In genomic region chr6:112696056-112696950, GRCm38 (mm10) we compare ENCODE assay signal across 8 mouse cellular contexts. TPM values are rescaled to one million over a fixed set of nuclear protein-coding genes. Genes with fewer than 3 reads are reported as not detected.
DNase-seq lines count a peak whose midpoint lies in the region; ATAC-seq lines count a peak whose summit lies in the region.

Gene Rad18, minus strand, starts transcription at chr6:112696686.

- H3K9ac ChIP-seq in hindbrain, embryonic 16.5 days (ENCODE audit: low read depth, low read length) = peak within 1 kb of the TSS; percentile 67

- no peaks in the 10 kb centered on the region for H3K36me3 ChIP-seq in hindbrain, embryonic 16.5 days (ENCODE audit: control insufficient read depth, insufficient read depth, low read length)

- H3K9me3 ChIP-seq in hindbrain, embryonic 16.5 days (ENCODE audit: control insufficient read depth, low read length) = no peaks in the 10 kb centered on the region

- peak; percentile 95 for ATAC-seq in hindbrain, embryonic 16.5 days
- peak; percentile 91 for ATAC-seq in megakaryocyte progenitor cell, adult 5-6 weeks (replicated peaks; ENCODE audit: poor library complexity)

- WGBS in hindbrain, embryonic 16.5 days = under 1% methylated on average over 77 of the region's 77 CpGs

- no peak within 1 kb of the TSS for H3K27ac ChIP-seq in hindbrain, embryonic 16.5 days (ENCODE audit: low read depth, low read length)

- no peaks in the 10 kb centered on the region for H3K27me3 ChIP-seq in hindbrain, embryonic 16.5 days (replicated peaks; ENCODE audit: control insufficient read depth, insufficient read depth, low read length)

- peak; percentile 90 for DNase-seq in WW6 (ENCODE audit: low read depth, low spot score)
- peak; percentile 79 to 82 for DNase-seq in cerebellum, postnatal 36 days
- DNase-seq in gastrocnemius, adult 18-20 months (ENCODE audit: low spot score) = peak; percentile 81
- DNase-seq in left cerebral cortex, adult 8-10 months (ENCODE audit: low spot score in 2 of 2) = peak; percentile 69 to 75
- DNase-seq in right cerebral cortex, postnatal 14 days = peak; percentile 83
- peak; percentile 78 to 85 for DNase-seq in urinary bladder, postnatal 36 days (ENCODE audit: low spot score in 2 of 2)

- peaks cover 4% of the 10 kb centered on the region; the same call in 1 of the 2 replicates for H3K4me1 ChIP-seq in hindbrain, embryonic 16.5 days (ENCODE audit: control insufficient read depth, insufficient read depth, low read depth, low read length)

- peak within 1 kb of the TSS; percentile 77 for H3K4me2 ChIP-seq in hindbrain, embryonic 16.5 days (ENCODE audit: low read length)

- peak within 1 kb of the TSS; percentile 60 for H3K4me3 ChIP-seq in hindbrain, embryonic 16.5 days (ENCODE audit: low read length)

RNA-seq across cellular contexts. Expression of gene Rad18, which starts in this region (rescaled TPM):
- under 1 TPM; 0.78 to 0.94 TPM for total RNA-seq in gastrocnemius, adult 18-20 months (2021)
- polyA plus RNA-seq in hindbrain, embryonic 16.5 days (2015; fragmentation: Nextera tagmentation; extraction: Ambion mirVana) = 14.4 TPM in 2 replicates
- 1 to 10 TPM; 7.8 to 9.8 (median 8.4) TPM for total RNA-seq in left cerebral cortex, adult 8-10 months (2022)
- total RNA-seq in megakaryocyte progenitor cell, adult 5-6 weeks (2015) = 64.7 and 74.0 TPM in 2 replicates
- total RNA-seq in megakaryocyte progenitor cell, adult 5-6 weeks (2017) = 45.2 and 46.6 TPM in 2 replicates

Comparison
In these comparisons a context has a peak if more than half of its experiments do, and no peak if none do; other contexts are left out.
1. RNA of gene Rad18 (total RNA-seq): 45.2 to 74.0 TPM in megakaryocyte progenitor cell, adult 5-6 weeks and 7.8 to 9.8 TPM in left cerebral cortex, adult 8-10 months; 0.78 to 0.94 TPM in gastrocnemius, adult 18-20 months; every median in the first group is over 4 times any median in the second.
2. RNA of gene Rad18 (total RNA-seq): 45.2 to 74.0 TPM in megakaryocyte progenitor cell, adult 5-6 weeks; 7.8 to 9.8 TPM in left cerebral cortex, adult 8-10 months; every median in the first group is over 4 times any median in the second.
3. Peak in DNase-seq in gastrocnemius, adult 18-20 months; RNA of the gene not detected or under 1 TPM.
4. Peak in every context shown above with its lines, with median percentiles within 50 percentile points of each other: DNase-seq.